Mouse (Mus musculus) forebrain, embryonic 15.5 days (tissue): Measurements from ENCODE around the gene Ush1c. TPM values are rescaled to one million over a fixed set of nuclear protein-coding genes. Genes with fewer than 3 reads are reported as not detected.
"Not testable (repeated sequence)": the region's sequence is repeated elsewhere in the genome, so short reads cannot be mapped to it uniquely, and the experiment has no call there.

Experiments
- ATAC-seq: fragments of 200-750 bp; cut with Nextera tagmentation; replicated peaks from 2 replicates; pipeline ENCODE4 v1.8.0; 2017; ENCODE audit warnings: mild to moderate bottlenecking, moderate TSS enrichment, moderate library complexity
- H3K27ac ChIP-seq: fragments of 300-500 bp; sonication (generic); replicated peaks from 2 replicates; pipeline ENCODE4 v1.5.1; 2015; ENCODE audit warnings: mild to moderate bottlenecking, inconsistent platforms
- H3K27me3 ChIP-seq: fragments of 300-500 bp; sonication (generic); 2 replicates; pipeline ENCODE4 v1.6.1; 2015; ENCODE audit warnings: inconsistent platforms
- H3K36me3 ChIP-seq: fragments of 300-500 bp; sonication (generic); 2 replicates; pipeline ENCODE4 v1.6.1; 2015; ENCODE audit warnings: mild to moderate bottlenecking, inconsistent platforms
- H3K4me1 ChIP-seq: fragments of 300-500 bp; sonication (generic); 2 replicates; pipeline ENCODE4 v1.6.1; 2015; ENCODE audit warnings: inconsistent platforms
- H3K4me2 ChIP-seq: fragments of 300-500 bp; sonication (generic); replicated peaks from 2 replicates; pipeline ENCODE4 v1.6.1; 2015; ENCODE audit warnings: mild to moderate bottlenecking, inconsistent platforms
- H3K4me3 ChIP-seq: fragments of 300-500 bp; sonication (generic); 2 replicates; pipeline ENCODE4 v1.5.1; 2015; ENCODE audit warnings: mild to moderate bottlenecking, inconsistent platforms
- H3K9ac ChIP-seq: fragments of 300-500 bp; sonication (generic); replicated peaks from 2 replicates; pipeline ENCODE4 v1.6.1; 2015; ENCODE audit warnings: mild to moderate bottlenecking, inconsistent platforms
- H3K9me3 ChIP-seq: fragments of 300-500 bp; sonication (generic); 2 replicates; pipeline ENCODE4 v1.6.1; 2016; ENCODE audit warnings: inconsistent platforms
- WGBS: fragments of 180-500 bp; shearing (Covaris S2); methylation state at CpG from one replicate; pipeline ENCODE4 v1.1.7; 2015; ENCODE audit warnings: mixed read lengths; 5-methylcytosine and 5-hydroxymethylcytosine counted together
- polyA plus RNA-seq: library from polyadenylated mRNA; unstranded; fragments of >200 nt; fragmentation: Nextera tagmentation; extraction: Ambion mirVana; gene quantifications from 2 replicates; pipeline ENCODE4 v1.2.1, GENCODE M21; 2015

Gene Ush1c
- polyA plus RNA-seq, 1 experiment from 2014 or later = 2.2 TPM

DNA sequence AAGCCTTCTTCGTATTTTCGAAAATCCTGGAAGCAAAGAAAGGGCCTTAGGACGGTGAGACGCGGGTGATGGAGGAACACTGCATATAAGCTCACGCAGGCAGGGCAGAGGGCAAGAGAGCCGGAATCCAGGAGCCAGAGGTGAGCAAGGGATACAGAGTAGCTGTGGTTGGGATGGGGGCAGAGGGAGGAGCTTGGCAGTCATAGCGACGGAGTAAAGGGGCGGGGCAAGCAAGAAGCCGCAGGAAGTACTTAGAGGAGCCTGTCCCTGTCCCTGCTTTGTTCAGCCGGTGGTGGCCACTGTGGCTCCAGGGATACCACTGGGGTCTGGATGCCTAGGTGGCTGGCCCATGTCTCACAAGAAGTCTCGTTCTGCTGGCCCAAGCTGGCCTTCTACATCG, 36.7 kb downstream of the Ush1c start:
- peak overlapping the region; percentile 24 for H3K4me2 ChIP-seq
- H3K36me3 ChIP-seq = no peaks in the 10 kb centered on the region
- no peak overlapping the region for H3K4me3 ChIP-seq
- no peak overlapping the region for H3K27ac ChIP-seq
- ATAC-seq = peak; percentile 14; the same call in 1 of the 2 replicates
- no peaks in the 10 kb centered on the region for H3K9me3 ChIP-seq
- H3K27me3 ChIP-seq = no peaks in the 10 kb centered on the region
- peaks cover 11% of the 10 kb centered on the region for H3K4me1 ChIP-seq
- H3K9ac ChIP-seq = no peak overlapping the region
- 11% methylated on average over 14 of the region's 14 CpGs for WGBS

DNA sequence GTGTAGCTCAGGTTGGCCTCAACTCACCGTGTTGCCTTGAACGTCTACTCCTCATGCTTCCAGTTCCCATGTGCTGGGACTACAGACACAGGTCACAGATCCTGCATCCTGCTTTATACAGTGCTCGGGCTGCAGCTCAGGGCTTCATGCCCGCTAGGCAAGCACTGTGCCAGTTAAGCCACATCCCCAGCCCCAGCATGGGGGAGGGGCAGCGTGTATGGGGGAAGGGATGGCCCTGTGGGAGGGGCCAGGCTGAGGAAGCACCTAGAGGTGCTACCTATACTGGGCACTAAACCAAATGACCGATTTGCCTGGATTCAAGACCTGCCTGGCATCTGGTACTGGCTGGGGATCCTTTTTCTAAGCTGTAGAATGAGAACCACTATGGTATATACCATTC, 38.3 kb downstream of the Ush1c start:
- ATAC-seq = no peak
- WGBS = 54% methylated on average over 6 of the region's 6 CpGs
- Histone ChIP-seq H3K4me3 (no peak overlapping the region), H3K4me1 (peaks cover 11% of the 10 kb centered on the region), H3K9ac (no peak overlapping the region), H3K9me3 (no peaks in the 10 kb centered on the region), H3K27me3 (no peaks in the 10 kb centered on the region), H3K27ac (no peak overlapping the region), H3K4me2 (no peak overlapping the region), H3K36me3 (no peaks in the 10 kb centered on the region)

DNA sequence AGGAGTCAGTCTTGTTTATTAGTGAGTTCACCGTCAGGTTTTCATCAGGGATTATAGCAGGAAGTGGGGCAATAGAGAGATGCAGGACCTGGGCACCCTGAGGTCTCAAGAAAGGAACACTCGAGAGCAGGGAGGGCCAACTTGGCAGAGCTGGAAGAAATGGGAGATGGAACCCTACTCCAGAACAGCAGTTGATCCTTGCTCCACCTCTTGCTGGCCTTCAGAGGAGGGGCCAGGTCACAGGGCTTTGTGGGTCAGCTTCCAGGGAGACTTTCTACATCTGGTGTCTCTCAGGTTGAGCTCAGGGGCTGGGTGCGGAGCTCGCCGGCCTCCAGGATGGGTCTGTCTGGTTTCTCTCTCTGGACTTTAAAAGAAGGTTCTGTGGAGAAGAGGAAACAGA, 42.9 kb downstream of the Ush1c start:
- Histone ChIP-seq H3K27ac (no peak overlapping the region), H3K4me1 (no peaks in the 10 kb centered on the region), H3K4me3 (no peak overlapping the region), H3K27me3 (no peaks in the 10 kb centered on the region), H3K9ac (no peak overlapping the region), H3K9me3 (no peaks in the 10 kb centered on the region), H3K4me2 (no peak overlapping the region), H3K36me3 (no peaks in the 10 kb centered on the region)
- ATAC-seq = no peak
- 93% methylated on average over 5 of the region's 5 CpGs for WGBS

DNA sequence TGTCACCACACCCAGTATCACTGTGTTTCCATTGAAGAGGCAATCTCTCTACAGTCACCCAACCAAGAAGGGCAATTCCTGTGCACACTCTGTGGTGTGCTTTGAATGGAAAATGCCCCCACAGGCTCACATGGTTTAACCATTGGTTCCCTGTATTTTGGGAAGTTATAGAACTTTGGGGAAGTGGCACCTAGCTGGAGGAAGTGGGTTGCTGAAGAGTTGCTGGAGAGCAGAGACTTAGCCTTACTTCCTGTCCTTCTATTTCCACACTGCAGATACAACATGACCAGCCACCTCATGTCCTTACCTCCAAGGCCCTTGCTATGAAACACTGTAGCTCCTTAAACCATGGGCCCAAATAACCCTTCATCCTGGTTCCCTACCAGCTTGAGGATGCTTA, 54.1 kb downstream of the Ush1c start:
- H3K36me3 ChIP-seq = no peaks in the 10 kb centered on the region
- H3K27me3 ChIP-seq = peaks cover 9% of the 10 kb centered on the region; the same call in 1 of the 2 replicates
- no peak overlapping the region for H3K9ac ChIP-seq
- H3K4me3 ChIP-seq = no peak overlapping the region
- H3K4me1 ChIP-seq = peaks cover 9% of the 10 kb centered on the region
- H3K4me2 ChIP-seq = no peak overlapping the region
- H3K9me3 ChIP-seq = no peaks in the 10 kb centered on the region
- no peak overlapping the region for H3K27ac ChIP-seq
- no peak for ATAC-seq

DNA sequence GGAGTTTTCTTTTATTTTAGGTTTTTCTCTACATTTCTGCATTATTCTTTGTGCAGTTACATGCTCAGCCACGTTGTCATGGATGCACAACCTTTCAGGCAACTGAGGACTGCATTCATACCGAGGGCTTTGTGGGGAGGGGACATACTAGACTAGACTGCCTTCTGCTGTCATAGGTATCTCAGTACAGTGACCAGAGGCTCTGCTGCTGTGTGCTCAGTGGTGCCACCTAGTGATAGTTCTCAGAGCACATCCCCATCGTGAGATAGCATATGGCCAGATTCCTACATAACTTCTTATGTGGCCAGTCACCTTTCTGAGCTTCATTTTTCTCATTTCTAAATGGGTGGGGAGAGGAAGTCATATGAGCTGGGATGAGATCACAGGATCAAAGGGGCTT, 56.7 kb downstream of the Ush1c start:
- peak; percentile 70; the same call in 1 of the 2 replicates for ATAC-seq
- Histone ChIP-seq H3K27me3 (peaks cover 9% of the 10 kb centered on the region; the same call in 1 of the 2 replicates), H3K9me3 (no peaks in the 10 kb centered on the region)

DNA sequence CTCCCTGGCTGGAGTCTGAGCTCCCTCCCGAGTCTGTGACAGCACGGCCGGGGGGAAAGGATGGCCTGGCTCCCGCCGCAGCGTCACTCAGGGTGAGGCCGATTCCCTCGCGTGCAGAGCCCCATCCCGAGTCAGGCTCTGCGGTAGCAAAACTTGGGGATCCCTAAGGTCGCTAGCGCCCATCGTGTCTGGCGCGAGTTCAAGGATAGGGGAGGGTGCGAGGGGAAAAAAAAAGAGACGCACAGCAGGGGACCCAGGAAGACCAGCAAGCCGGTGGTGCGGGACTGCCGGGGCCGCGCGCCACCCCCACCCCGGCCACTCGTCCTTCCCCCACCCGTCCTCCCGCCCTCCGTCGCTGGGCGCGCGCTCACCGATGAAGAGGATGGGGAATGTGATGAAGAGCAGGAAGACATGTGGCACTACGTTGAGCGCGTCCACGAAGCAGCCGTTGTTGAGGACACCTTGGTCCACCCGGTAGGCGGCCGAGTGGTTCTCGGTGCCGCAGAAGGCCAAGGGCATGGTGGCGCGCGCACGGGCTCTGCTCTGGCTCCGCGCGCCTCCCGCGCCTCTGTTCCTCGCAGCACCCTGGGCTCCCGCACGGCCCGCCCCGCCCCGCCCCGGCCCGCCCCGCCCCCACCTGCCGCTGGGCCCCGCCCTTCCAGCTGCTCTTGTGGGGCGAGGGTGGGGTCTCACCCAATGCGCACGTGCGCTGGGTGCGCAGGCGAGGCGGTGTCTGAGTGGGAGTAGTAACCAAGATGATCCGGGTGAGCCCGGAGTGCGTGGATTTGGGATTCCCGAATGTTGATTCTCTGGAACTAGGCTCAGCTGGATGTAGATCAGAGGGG, 58.6 kb downstream of the Ush1c start, which contains the start of gene Abcc8:
Abcc8 (minus strand) TSS at position 603 of the 845 bp plus-strand sequence.
- Histone ChIP-seq H3K4me3 (peak within 1 kb of the TSS; percentile 53), H3K9me3 (no peaks in the 10 kb centered on the region), H3K27me3 (peaks cover 9% of the 10 kb centered on the region; the same call in 1 of the 2 replicates), H3K9ac (peak within 1 kb of the TSS; percentile 58), H3K4me1 (peaks cover 18% of the 10 kb centered on the region), H3K36me3 (no peaks in the 10 kb centered on the region), H3K4me2 (peak within 1 kb of the TSS; percentile 76), H3K27ac (no peak within 1 kb of the TSS)
- ATAC-seq = peak; percentile 73
- whole genome bisulfite sequencing = under 1% methylated on average over 65 of the region's 75 CpGs

More for the DNA sequence above, 56.7 kb downstream of the Ush1c start:
- H3K4me2 ChIP-seq = no peak overlapping the region
- no peak overlapping the region for H3K27ac ChIP-seq
- H3K4me3 ChIP-seq = no peak overlapping the region
- peaks cover 18% of the 10 kb centered on the region for H3K4me1 ChIP-seq
- H3K9ac ChIP-seq = no peak overlapping the region
- H3K36me3 ChIP-seq = no peaks in the 10 kb centered on the region
- WGBS = 2% methylated on average over 3 of the region's 3 CpGs

DNA sequence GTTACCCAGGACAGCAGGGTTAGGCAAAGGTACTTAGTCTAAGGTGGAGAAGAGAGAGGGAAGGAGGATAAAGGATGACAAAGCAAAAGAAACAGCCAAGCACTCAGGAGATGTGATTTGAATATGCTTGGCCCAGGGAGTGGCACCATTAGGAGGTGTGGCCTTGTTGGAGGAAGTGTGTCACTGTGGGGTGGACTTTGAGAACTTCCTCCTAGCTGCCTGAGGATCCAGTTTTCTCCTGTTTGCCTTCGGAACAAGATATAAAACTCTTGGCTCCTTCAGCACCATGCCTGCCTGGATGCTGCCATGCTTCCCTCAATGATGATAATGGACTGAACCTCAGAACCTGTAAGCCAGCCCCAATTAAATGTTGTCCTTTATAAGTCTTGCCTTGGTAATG, 69.3 kb downstream of the Ush1c start:
- not testable (repeated sequence) for ATAC-seq, H3K27ac ChIP-seq, H3K4me2 ChIP-seq, H3K9ac ChIP-seq, H3K9me3 ChIP-seq, H3K4me3 ChIP-seq, H3K4me1 ChIP-seq, H3K27me3 ChIP-seq, H3K36me3 ChIP-seq
- WGBS = 88% methylated on average over 1 of the region's 1 CpGs

DNA sequence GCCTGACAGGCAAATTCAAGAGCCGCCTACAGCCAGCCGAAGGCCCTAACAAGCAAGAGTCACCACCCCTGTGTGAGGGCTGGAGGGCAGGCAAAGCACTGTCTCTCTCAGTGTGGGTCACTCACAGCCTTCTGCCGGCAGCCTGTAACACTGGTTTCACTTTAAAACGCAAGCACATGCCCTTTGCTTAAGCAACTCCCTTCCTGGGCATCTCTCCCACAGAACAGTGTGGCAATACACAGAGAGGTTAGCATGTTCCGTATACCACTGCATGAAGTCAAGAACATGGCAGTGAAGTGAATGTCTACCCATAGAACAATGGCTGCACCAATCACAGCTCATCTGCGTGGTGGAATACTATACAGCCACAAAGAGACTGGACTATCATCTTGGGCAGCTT, 69.9 kb downstream of the Ush1c start:
- Histone ChIP-seq H3K27me3 (no peaks in the 10 kb centered on the region), H3K9me3 (no peaks in the 10 kb centered on the region), H3K4me1 (no peaks in the 10 kb centered on the region), H3K4me3 (no peak overlapping the region), H3K9ac (no peak overlapping the region), H3K4me2 (no peak overlapping the region), H3K36me3 (peaks cover 2% of the 10 kb centered on the region; the same call in 1 of the 2 replicates), H3K27ac (no peak overlapping the region)
- 96% methylated on average over 6 of the region's 6 CpGs for WGBS
- no peak for ATAC-seq

DNA sequence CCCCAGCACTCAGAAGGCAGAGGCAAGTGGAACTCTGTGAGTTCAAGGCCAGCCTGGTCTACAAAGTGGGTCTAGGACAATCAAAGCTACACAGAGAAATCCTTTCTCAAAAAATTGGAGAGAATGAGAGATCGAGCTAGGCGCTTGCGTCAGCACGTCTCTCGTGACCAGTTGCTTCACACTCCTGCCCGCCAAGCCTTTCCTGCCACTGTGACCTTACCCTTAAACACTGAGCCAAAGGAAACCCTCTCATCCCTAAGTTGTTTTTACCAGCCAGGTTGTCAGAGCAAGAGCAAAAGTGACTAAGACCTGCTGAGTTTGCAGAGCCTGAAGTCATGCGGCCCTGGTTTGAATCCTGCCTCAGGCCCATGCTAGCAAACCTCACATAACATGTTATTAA, 70.4 kb downstream of the Ush1c start:
- H3K4me2 ChIP-seq = no peak overlapping the region
- no peaks in the 10 kb centered on the region for H3K27me3 ChIP-seq
- H3K36me3 ChIP-seq = peaks cover 2% of the 10 kb centered on the region; the same call in 1 of the 2 replicates
- WGBS = 96% methylated on average over 7 of the region's 7 CpGs
- peaks cover 3% of the 10 kb centered on the region for H3K4me1 ChIP-seq
- H3K27ac ChIP-seq = no peak overlapping the region
- H3K4me3 ChIP-seq = no peak overlapping the region
- no peaks in the 10 kb centered on the region for H3K9me3 ChIP-seq
- H3K9ac ChIP-seq = no peak overlapping the region
- ATAC-seq = no peak

DNA sequence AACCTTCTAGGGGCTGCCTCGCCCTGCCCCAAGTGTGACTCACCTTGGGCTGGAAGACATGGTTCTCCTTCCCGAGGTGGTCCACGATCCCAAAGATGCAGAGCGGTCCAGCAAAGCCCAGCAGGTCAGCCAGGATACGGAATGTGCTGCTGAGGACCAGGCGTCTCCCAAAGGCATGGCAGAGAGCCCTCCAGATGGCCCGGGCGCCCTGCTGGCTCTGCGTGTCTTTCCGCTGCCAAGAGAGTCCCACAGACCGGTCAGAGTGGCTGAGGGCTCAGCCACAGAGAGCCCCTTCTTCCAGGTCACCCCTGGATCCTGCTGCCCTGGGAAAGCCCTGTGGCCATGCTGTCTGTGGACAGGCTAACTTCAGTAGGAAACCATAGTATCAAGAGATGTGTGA, 72.4 kb downstream of the Ush1c start:
- peaks cover 2% of the 10 kb centered on the region; the same call in 1 of the 2 replicates for H3K36me3 ChIP-seq
- H3K9me3 ChIP-seq = no peaks in the 10 kb centered on the region
- H3K9ac ChIP-seq = no peak overlapping the region
- WGBS = 97% methylated on average over 11 of the region's 11 CpGs
- H3K27ac ChIP-seq = no peak overlapping the region
- no peak overlapping the region for H3K4me2 ChIP-seq
- no peak for ATAC-seq
- no peak overlapping the region for H3K4me3 ChIP-seq
- H3K27me3 ChIP-seq = no peaks in the 10 kb centered on the region
- H3K4me1 ChIP-seq = peaks cover 13% of the 10 kb centered on the region

DNA sequence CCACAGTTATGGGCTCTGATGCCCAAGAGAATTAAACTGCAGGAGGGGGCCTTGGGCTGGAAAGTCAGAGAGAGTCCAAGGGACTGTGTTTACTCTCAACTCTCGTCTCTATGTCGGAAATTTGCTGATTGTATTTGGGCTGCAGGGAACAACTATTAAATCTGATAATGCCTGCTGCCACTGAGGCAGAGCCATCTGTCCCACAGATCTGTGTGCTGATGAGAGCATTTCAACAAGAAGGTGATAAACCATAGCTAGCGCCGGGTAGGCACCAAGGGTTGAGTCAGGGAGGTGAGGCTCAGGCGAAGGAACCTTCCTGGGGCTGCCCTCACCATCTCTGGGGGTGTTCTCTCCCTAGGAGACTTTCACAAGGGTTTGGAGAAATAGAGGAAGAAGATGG, 75.6 kb downstream of the Ush1c start:
- peak overlapping the region; percentile 76 for H3K27ac ChIP-seq
- H3K36me3 ChIP-seq = no peaks in the 10 kb centered on the region
- H3K9ac ChIP-seq = no peak overlapping the region
- H3K9me3 ChIP-seq = no peaks in the 10 kb centered on the region
- no peak overlapping the region for H3K4me2 ChIP-seq
- WGBS = 59% methylated on average over 5 of the region's 5 CpGs
- H3K4me3 ChIP-seq = no peak overlapping the region
- no peaks in the 10 kb centered on the region for H3K27me3 ChIP-seq
- ATAC-seq = 0 out of 2 replicates have a peak, but pooled peaks have one; percentile 34
- peaks cover 13% of the 10 kb centered on the region for H3K4me1 ChIP-seq

DNA sequence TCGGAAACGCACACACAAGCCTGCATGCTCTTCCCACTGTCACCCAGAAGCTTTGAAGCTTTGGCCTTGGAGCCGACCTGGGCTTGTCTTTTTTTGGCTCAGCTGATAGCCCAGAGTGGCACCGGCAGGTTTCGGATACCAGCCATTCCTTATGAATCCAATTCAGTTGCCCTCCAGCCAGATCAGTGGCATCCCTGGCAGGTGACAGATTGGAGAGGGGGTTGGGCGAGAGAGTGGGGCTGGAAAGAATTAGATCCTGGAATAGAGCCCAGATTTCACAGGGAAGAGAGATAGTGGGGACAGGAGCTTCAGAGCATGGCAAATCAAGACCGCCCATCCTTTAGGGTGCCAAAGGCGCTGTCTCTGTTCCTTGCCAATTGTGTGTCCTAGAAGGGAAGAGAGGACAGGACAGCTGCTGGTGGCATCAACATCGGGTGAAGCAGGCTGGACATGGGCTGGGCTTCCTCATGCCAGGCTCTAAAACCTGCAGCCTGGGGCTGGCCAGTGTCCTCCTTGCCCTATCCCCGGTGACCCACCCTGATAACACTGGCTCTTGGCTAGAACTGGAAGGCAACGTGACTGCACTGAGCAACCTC, 76.1 kb downstream of the Ush1c start:
- Histone ChIP-seq H3K9ac (no peak overlapping the region), H3K4me1 (peaks cover 13% of the 10 kb centered on the region), H3K9me3 (no peaks in the 10 kb centered on the region), H3K4me3 (no peak overlapping the region), H3K27me3 (no peaks in the 10 kb centered on the region), H3K4me2 (no peak overlapping the region), H3K36me3 (no peaks in the 10 kb centered on the region), H3K27ac (peak overlapping the region; percentile 76)
- WGBS = 52% methylated on average over 11 of the region's 11 CpGs
- no peak; the same call in 1 of the 2 replicates for ATAC-seq
